Mouse (Mus musculus) left cerebral cortex, postnatal 36 days (tissue): ENCODE results near the gene Sgms1. TPM values are rescaled to one million over a fixed set of nuclear protein-coding genes. Genes with fewer than 3 reads are reported as not detected.
A peak's percentile ranks its signal among the peaks of the same experiment; 100 is the strongest.
"Not testable (repeated sequence)": the region's sequence is repeated elsewhere in the genome, so short reads cannot be mapped to it uniquely, and the experiment has no call there.

ENCODE experiments used
- DNase-seq, 2 experiments: peaks; one replicate each; pipeline ENCODE4 v3.0.0; 2021 to 2022; ENCODE audit warnings: low spot score in 2 of 2, mixed read lengths in 1 of 2
- intact Hi-C: fragments of 180-260 bp; cut with DNase I; formaldehyde crosslinking; loops from one replicate; pipeline ENCODE4 v1.15.1; 2025
- total RNA-seq, 2 experiments: library from RNA; stranded (reverse); gene quantifications; 2 replicates each; pipeline ENCODE4 v1.2.3; 2021

Sgms1 gene
- total RNA-seq, 2 experiments from 2014 or later, result 38.5 to 58.1 TPM

DNA sequence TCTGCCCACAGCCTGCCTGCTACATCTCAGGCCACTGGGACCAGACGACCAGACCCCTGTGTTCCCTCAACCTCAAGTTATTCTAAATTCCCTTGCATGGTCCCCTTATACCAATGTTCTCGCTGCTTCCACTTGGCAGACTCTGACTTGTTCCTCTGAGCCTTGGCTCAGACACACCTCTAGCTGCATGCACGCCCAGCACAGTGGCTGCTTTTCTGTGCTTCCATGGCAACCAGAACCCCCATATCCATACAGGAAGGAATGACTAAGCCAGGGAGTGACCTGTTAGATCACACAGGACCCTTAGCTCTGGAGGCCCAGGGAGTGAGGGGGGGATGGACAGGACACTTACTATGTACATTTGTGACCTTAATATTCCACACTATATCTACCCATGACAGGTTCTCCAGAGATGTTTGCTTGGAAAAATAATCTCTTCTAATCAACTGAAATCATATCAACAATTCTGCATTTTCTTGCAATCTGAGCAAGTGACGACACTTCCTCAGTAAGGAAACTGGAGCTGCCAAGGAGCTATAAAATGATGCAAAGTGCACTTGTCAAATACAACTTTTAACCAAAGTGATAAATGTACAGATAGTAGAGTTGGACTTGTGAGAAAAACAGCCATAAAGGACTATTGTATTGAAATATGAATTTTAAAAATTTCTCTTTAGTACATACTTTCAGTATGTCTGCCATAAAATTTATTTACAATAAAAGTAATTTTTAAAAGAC, 252.5 kb downstream of the Sgms1 start:
- peak in 1 of 2 experiments; percentile 23 for DNase-seq
- intact Hi-C loops, result no loop called here

DNA sequence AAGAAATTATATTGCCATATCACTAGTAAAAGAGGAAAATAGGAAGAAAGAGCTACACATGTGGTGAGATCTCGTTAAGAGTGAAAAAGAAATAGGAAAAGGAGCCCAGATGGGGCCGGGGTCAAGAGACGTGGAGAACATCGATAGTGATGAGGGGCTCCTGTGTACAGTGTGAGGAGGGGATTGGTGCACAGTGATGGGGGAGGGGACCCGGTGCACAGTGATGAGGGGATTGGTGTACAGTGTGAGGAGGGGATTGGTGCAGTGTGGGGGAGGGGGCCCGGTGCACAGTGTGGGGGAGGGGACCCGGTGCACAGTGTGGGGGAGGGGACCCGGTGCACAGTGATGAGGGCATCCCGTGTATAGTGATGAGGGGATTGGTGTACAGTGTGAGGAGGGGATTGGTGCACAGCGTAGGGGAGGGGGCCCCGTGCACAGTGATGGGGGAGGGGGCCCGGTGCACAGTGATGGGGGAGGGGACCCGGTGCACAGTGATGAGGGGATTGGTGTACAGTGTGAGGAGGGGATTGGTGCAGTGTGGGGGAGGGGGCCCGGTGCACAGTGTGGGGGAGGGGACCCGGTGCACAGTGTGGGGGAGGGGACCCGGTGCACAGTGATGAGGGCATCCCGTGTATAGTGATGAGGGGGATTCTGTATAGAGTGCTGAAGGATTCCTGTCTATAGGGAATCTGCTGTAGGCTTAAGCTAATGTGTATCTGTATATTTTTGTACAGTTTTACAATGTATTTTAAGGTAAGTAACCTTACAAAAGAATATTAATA, 257.6 kb downstream of the Sgms1 start:
- DNase-seq, intact Hi-C loops: not testable (repeated sequence)

DNA sequence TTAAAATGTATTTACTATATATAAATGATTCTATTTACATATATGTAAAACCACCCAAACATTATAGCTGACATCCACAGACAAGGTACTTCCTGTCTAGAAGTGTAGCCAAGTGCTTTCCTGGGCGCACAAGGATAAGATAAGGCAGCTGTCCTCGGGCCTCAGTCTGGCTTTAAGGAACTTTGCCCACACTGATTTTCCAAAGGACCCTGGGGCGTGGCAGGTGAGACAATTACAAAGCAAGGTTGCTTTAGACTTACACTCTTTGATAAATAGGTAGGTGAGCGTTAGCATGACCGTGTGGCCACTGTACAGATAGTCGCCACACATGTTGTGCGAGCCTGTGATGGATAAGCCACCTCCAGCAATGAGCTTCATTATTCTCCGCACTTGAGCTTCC, 260.2 kb downstream of the Sgms1 start:
- intact Hi-C loops, result no loop called here
- DNase-seq, result no peak

DNA sequence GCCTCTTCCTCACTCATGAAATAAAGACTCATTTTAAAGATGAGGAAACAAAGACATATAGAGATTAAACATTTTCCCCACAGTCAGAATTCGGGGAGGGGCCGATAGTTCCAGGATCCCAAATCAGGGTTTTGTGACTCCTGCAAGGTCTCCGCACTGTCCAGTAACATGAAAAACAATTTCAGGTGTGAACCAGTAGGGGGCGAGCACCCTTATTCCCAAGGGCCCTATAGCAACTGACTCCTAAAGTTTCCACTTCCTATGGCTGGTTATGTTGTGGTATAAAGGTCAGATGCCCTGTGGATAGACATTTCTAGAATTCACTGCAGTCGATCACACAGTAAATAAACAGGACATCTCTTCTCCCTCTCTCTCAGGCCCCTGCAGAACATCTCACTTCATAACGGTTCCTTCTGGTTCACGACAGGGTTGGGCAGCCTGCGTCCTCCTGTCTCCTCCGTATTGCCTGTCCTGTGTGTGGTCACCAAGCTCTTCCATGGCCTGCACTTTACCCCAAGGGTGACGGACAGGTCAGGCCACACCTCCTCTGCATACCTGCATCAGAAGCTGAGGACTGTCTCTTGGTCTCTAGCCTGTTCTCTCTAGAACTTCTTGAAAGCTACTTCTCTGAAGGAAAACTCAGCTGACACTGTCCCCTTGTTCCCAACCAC, 262.2 kb downstream of the Sgms1 start:
- intact Hi-C loops, result no loop called here
- DNase-seq, result no peak

DNA sequence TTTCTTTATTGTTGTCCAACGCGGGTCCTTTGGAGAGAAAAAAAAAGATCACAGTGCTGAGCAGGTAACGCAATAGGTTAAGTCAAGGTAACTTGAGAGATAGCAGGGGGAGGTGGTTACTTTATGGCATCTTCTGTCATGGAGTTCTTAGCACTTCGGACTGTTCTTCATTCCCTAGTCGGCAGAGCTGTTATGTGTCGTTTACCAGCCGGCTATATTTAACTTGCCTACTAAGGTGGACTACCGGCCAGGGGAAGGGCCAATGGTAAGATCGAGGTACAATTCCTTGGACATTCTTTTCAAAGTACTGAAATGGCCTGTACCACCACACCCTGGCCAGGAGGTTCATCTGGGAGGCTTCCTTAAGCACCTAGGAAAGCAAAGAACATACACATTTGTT, 265.4 kb downstream of the Sgms1 start:
- intact Hi-C loops, result no loop called here
- no peak for DNase-seq

DNA sequence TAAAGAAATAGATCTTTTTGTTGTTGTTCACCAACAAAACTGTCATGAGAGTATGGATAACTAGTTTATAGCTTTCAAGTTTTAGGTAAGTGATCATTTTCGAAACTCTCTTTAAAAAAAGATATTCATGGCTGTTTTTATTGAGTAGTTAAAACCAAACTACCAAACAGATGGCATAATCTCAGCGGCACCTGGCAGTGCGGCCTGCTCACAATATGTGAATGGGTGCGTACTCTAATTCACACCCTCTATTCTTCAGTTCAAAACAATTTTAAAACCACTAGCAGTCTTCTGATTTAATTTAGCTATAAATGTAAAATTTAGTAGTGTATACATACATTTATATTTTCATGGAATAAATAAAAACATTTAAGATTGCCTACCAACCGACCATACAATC, 266.3 kb downstream of the Sgms1 start:
- intact Hi-C loops, result no loop called here
- no peak for DNase-seq

DNA sequence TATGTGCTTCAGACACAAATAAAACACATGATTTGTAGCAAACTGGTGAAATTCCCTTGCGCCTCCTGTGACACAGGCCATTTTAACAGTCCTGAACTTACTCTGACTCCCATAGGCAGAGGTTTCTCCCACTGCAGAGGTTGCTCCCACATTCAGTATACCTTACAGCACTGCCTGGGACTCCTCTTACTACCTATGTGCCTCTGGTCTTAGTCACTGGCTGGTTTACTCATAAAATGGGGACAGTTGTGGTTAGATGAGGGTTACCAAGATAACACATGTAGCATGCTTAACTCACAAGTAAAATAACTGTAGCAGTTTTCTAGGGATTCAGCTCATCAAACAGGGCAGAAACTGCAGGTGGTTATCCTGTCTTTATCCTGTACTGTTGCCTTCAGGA, 268.7 kb downstream of the Sgms1 start:
- DNase-seq, result no peak
- intact Hi-C loops, result no loop called here

DNA sequence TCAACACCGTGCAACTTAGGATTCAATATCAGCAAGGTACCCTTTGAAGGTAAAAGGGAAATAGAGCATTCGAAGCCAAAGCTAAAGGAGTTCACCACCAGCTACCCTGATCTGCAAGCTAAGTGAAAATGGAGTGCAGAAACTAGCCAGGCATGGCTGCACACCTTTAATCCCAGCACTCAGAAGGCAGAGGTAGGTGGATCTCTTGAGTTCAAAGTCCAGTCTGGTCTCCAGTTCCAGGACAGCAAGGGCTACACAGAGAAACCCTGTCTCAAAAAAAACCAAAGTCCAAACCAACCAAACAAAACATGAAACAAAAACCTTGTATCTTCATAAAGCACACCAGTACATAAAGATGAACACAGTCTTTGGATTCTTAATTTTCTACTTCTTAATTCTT, 269.8 kb downstream of the Sgms1 start:
- no peak for DNase-seq
- intact Hi-C loops, result no loop called here

DNA sequence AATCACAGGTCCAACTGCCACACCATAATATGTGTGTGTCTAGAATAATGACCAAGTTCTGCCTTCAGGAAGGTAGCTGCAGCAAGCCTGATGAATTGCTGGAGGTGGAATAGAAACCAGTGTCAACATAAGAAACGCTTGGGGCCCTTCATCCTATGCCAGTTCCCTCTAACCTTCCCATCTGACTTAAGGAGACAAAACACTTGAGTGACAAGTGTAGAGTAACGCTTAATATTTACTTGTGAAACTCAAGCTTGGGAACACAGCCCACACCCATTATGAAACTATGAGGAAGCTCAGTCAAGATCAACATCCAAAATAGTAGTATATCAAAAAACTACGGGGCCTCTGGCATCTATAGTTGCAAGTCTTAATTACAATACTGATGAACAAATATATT, 271.0 kb downstream of the Sgms1 start:
- intact Hi-C loops, result no loop called here
- DNase-seq, result no peak

DNA sequence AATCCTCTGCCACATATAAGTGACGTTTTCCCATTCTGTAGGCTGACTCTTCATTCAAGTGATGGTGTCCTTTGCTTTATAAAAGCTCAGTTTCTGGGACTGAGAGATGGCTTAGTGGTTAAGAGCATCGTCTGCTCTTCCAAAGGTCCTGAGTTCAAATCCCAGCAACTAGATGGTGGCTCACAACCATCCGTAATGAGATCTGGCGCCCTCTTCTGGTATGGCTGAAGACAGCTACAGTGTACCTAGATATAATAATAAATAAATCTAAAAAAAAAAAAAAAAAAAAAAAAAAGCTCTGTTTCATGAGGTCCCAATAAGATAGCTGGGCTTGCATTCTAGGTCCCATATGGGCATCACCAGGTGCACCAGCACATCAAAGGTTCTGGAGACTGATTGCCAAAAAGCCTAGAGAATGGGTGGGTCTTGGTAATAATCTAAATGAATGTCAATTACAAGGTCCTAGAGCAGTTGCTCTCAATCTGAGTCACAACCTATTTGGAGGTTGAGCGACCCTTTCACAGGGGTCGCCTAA, 272.0 kb downstream of the Sgms1 start:
- intact Hi-C loops, result no loop called here
- no peak for DNase-seq

DNA sequence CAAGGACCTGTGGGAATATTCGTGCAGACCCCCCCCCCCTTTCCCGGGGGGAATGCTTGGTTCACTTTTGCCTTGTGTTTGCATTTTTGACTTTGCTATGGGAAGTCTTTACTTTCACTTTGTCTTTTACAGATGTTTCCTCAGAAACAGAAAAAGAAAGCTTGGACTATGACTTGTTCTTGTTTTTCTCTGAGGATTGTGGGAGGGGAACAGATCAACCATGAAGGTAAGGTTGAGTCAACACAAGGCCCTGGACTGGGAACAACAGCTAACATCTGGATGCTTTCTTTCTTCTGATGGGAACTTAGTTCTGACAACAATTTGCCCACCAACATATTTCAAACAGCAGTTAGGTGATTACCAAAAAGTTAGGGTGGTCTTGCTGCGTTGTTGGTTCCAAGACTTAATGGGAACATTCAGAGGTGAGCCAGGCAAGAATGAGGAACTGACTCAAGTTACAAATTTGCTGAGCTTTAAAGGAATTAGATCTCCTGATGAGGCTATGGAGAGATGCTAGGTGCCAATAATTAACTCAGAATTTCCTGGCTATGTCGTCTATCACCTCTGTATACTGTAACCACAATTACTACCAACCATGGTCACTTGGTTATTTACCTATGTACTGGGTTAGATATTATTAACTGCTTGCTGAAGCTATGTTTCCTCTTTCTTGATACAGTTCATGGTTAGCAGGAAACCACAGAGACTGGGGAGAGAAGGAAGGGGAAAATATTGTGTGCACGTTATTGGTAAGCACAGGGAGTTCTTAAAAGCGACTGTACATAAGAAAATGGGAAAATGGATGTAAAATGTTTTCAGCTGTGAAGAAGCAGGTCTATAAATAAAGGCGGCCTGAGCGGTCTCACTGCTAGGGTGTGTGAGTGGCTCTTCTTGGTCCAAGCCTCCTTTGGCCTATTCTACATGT, 277.4 kb downstream of the Sgms1 start:
- intact Hi-C loops, result no loop called here
- no peak for DNase-seq

DNA sequence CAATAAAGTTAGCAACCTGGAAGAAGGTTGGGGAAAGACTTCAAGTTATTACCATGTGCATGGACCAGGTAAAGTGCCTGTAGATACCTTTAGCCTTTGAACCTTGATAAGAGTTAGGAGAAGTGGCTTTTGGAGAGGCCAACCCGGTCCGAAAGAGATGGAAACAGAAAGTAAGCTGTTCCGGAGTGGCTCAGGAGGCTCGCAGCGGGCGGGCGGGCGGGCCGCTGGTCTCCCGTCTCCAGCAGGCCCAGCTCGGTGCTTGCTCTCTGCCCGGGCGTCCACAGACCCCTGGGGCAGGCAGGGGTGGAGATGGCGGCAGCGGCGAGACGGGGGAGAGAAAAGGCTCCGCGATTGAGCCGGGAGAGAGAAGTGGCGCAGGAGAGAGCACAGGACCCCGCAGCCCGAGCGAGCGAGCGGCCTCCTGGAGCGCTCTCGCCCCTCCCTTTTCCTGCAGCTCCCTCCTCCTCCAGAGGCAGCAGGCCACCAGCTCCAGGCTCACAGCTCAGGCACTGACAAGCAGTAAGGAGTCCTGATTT, 281.7 kb downstream of the Sgms1 start, which contains the start of gene Asah2:
Gene Asah2 (minus strand): TSS at position 441 of the 536 bp plus-strand sequence.
- intact Hi-C loops, result loop anchor here (5.0 kb wide), 1 partner anchor 279 kb away; the partner anchor contains the start of gene Sgms1
- DNase-seq, result peak; percentile 76 to 80

DNA sequence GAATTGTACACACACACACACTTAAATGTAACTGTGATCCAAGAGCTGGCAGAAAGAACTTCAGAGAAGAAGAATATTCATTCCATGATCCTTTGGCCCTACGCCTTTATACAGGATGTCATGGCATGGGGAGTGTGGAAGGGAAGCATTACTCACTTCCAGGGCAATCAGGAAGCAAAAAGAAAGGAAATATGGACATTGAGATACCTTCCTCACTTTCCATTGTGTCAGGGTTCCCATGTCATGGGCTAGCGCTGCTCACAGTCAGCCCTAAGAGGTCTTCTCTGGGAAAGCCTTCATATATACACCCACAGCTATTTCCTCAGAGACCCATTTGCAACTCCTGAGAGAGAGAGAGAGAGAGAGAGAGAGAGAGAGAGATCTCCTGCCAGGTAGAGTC, 282.8 kb downstream of the Sgms1 start:
- intact Hi-C loops, result loop anchor here (5.0 kb wide), 1 partner anchor 281 kb away; the partner anchor contains the start of gene Sgms1
- DNase-seq, result no peak

DNA sequence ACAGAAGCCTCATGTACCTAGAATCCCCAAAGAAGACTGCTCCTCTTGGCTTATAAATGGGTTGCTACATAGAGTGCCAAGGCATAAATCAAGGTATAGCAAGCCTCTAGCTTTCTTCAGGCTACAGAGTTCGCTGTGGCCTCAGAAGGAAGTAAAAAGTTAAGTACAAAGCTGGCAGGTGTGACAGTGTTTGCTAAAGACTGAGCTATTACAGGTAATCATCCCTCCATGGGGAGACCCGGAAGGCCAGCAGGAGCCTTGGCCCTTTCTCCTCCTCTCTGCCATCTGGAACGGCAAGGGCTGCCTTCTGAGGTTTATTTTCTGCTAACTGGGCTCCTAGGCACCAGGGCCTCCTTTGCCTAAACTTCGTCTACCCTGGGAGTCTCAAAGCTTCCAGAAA, 285.3 kb downstream of the Sgms1 start:
- intact Hi-C loops, result no loop called here
- DNase-seq, result no peak

DNA sequence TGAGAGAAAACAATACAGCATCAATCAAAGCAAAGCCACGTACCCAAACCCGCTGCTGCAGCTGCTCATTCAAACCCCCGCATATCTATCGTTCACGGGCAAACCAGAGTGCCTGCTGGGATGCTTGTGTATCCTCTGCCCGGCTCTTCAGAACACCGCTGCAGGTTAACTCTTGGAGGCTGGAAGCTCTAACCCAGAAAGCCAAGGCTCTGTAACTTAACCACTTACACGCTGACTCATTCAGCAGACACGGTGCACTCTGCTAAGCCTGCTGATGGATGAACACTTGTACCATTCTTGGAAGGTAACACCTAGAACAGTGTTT, 286.6 kb downstream of the Sgms1 start:
- peak in 1 of 2 experiments; percentile 27 for DNase-seq
- intact Hi-C loops, result no loop called here

DNA sequence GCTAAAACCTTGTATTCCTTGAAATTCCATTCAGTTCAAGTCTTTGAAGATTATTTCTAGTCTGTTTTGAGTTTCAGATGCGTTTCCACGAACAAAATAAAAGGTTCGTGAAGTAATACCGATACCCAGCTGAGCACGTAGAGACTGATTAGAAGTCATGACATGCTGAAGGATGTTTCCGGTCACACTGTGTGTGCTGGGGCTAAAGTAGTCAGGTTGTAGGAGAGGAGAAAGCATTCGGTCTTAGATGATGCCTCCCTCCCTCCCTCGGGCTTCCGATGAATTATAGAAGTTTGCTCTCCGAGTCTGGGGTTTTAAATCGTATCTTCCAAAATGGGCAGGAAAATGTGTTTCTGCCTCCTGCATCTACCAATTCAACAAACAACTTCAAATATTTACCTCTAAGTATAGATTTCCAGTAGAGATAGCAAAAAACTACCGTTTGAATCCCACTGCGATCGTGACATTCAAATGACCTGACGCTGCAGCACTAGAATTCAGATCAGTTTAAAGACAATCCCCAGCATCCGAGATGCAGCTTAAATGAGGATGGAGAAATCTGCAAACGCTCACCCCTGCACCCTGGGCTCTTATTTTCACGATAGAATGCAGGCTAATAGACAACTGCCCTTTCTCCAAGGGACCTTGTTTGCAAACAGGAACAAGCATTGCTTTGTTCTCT, 287.1 kb downstream of the Sgms1 start:
- intact Hi-C loops, result no loop called here
- peak in 1 of 2 experiments; percentile 25 for DNase-seq

DNA sequence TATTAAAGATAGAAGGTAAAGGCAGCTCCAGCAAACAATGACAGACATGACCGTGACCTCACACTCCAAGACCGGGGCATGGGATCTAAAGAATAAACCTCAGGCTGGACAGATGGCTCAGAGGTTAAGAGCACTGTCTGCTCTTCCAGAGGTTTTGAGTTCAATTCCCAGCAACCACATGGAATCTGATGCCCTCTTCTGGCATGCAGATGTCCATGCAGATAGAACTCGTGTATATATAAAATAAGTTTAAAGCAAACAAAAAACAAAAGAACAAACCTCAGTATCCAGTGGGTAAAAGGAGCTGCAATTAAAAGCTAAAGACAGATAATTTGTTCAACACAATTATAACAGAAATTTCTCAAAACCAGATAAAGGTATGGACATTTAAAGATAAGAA, 290.9 kb downstream of the Sgms1 start:
- intact Hi-C loops, result no loop called here
- DNase-seq, result no peak

DNA sequence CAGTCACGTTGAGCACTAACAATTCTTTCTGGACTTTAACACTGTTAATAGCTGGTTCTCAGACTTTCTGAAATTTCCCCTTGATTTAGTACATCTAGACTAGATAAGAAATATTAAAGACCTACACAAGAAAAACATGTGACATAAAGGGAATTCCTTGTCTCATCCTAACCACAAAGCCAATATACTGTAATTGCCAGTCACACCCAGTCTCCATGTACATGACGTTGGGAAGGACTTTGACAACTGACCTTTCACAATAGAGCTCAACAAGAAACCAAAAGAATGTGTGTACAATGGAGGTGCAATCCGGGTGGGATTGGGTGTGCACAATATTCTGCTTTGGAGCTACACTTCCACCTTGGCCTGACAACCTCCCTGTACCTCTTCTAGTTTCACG, 297.2 kb downstream of the Sgms1 start:
- intact Hi-C loops, result no loop called here
- DNase-seq, result no peak

DNA sequence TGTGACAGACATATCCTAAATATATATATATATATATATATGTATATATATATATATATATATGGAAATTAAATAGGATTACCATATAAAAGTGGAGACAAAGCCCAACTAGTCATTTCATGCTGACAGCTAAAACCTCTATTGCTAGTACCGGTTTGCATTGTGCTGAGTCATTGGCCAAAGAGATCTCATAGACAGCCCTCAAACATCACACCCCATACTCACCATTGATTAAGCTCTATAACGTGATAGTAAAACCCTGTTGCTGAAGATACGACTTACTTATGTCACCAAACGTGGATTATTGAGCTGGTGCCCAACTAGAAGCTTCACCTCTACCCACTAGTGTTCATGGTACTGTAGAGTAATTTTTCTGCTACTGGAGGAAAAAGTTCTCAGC, 298.7 kb downstream of the Sgms1 start:
- DNase-seq, result no peak
- intact Hi-C loops, result no loop called here
